Mouse (Mus musculus) right cerebral cortex, postnatal 14 days (tissue): Measurements from ENCODE around the gene Teddm1a.
"Not testable (repeated sequence)": the region's sequence is repeated elsewhere in the genome, so short reads cannot be mapped to it uniquely, and the experiment has no call there.

Experiments used
- DNase-seq: peaks from one replicate; pipeline ENCODE4 v3.0.0; 2022

Gene Teddm1a

DNA sequence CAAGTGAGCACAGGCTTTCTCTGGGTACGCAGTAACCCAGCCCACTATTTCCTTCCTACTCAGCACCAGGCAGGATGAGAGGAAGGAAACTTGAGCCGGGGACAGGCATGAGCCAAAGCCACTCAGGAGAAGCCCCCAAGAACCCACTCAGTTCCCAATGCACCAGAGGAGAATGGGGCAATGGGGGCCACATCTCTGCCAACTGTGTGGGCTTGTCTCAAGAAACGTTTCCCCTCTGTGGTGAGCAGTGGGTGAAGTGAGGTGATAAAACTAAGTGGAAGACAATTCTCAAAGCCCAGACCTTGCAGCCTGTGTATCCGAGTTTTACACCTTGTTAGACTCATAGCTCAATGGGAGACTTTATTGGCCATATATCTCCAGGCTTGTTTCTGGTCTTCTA, at the start of gene Teddm1a:
TSS of gene Teddm1a (plus strand) at position 301 of the 400 bp plus-strand sequence.
- no peak for DNase-seq

GRCm38 (mm10) chr1:153842121-153842740, 49.3 kb upstream of the Teddm1a start:
- DNase-seq = no peak

GRCm38 (mm10) chr1:153844042-153844441, 47.5 kb upstream of the Teddm1a start, which contains the start of gene Rgsl1:
Rgsl1 (minus strand) TSS chr1:153844142.
- DNase-seq = no peak

GRCm38 (mm10) chr1:153846420-153846819, 45.1 kb upstream of the Teddm1a start:
- no peak for DNase-seq

DNA sequence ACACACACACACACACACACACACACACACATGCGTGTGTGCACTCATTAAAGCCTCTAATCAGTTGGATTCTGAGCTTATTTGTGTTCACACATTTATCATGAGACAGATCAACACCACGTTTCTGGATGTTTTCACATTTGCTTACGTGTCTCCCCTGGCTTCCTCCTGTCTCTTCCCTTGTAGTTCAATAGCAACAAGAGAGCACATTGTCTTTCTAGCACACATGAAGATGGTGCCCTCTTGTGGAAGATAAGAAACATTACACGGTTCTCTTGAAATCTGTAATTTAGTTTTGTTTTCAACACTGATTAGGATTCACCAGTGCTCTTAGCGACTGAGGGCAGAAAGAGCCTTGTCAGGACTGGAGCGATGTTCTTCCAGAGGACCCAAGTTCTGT, 44.7 kb upstream of the Teddm1a start:
- DNase-seq = no peak

- not testable (repeated sequence) for DNase-seq
Measured at GRCm38 (mm10) chr1:153852696-153853095, 38.8 kb upstream of the Teddm1a start.

GRCm38 (mm10) chr1:153855946-153856345, 35.6 kb upstream of the Teddm1a start:
- DNase-seq = no peak

DNA sequence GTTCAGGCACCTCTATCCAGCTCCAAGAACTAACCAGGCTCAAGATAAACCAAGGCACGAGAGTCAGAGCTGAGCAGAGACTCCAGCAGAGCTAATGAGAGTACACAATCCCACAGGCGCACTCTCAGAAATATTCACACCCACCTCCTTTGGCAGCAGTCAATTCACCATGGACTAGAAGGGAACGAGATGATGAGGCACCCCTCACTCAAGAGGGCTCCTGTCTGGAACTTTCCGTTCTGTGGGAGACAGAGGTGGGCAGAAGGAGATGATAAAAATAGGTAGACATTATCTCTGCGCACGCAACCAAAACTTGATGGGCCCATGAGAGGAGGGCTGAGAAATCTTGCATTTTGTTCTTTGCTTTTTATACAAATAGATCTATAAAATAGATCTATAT, 17.5 kb upstream of the Teddm1a start, which contains the start of gene Teddm1b:
TSS of gene Teddm1b (plus strand) at position 301 of the 400 bp plus-strand sequence.
- DNase-seq = no peak

- not testable (repeated sequence) for DNase-seq
Measured at GRCm38 (mm10) chr1:153880391-153880790, 11.2 kb upstream of the Teddm1a start.

DNA sequence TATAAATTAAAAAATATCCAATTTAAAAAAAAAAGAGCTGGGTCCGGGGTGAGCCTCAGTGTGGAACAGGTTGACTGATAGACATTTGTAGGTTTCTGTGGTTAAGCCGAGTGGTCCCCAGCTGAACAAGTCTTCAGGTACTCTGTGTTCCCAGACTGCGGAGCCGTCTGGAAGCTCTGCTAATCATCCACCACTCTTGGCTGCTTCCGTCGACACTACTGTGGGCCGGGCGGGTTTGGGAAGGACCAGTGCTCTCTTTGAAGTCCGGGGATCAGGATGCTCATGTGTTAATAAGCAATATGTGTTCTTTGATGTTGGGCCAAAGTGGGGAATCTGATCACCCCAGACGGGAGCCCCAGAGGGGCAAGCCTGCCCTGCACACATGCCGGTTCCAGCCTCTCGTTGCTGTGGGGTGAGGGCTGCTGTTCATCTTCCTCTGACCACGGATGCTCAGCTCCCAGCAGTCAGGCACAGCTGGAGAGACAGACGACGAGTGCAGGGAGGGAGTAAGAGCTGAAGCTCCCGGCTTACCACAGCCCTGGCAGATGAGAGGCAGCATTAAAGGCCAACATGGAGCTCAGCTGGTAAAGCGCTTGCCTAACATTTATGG, 5.4 kb upstream of the Teddm1a start:
- no peak for DNase-seq

DNA sequence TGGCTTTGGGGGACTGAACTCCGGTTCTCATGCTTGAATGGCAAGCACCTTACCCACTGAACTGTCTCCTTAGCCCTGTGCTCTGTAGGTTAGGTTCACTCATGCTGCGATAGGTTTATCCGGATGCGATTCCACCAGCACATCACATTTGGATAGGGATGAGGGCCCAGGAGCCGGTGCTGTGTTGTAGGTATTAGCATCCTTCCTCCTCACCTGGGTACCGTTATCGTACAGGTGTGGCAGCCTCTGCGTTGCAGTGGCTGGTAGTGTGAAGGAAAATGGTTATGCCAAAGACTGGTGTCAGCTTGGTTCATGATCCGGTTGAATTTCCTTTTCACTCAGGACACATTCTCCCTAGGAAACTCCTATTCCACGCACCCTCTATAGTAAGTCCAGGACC, 1.4 kb upstream of the Teddm1a start:
- no peak for DNase-seq

DNA sequence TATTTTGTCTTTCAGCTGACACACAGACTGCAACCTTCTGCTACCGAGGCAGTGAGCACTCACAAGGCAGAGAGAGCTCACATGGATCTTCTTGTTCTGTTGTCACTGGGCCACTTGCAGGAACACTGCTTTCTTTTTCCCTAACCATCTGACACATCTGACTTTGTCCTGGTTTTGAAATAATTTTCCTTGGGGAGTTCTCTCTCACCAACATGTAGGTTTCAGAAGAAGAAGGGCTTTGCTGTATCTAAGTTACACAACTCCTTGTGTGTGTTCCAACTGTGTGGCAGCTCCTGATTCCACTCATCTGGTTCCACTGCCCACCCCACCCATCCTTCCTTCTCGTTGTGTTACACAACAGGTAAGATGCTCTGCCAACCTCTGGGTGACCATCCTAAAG, 2.2 kb downstream of the Teddm1a start:
- DNase-seq = no peak

DNA sequence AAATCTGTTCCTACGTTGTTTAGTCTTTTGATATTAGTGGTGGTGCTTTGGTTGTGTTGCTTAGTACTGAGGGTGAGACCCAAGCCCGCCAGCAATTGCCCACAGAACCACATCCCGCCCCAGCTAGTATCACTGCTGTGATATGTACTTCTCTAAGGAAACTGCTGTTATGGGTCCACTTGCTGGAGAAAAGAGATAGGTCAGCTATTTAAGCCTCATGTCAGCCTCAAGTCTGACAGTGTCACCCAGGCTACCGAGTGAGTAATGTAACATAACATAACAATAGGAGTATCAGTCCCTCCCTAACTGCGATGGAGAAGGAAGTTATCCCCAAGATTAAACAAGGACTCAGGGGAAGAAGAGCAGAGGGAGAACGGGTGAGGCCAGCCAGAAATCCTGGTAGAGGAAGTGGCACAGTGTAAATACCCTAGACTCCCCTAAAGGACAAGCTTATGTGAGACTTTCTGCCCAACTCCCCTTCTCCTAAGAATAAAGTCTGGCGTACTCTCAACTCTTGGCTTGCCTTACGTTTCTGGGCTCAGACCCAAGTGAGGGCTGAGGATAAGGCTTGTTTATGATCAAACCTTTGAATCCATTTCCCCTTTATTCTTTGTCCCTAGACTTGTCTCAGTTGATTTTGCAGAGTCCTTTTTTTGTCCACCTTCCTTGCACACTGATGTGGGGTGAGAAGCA, 2.8 kb downstream of the Teddm1a start:
- no peak for DNase-seq

- DNase-seq = peak; percentile 76
Measured at GRCm38 (mm10) chr1:153894979-153895378, 3.4 kb downstream of the Teddm1a start.

- no peak for DNase-seq
Measured at GRCm38 (mm10) chr1:153897196-153897595, 5.7 kb downstream of the Teddm1a start.

GRCm38 (mm10) chr1:153898989-153899730, 7.6 kb downstream of the Teddm1a start:
- no peak for DNase-seq

DNA sequence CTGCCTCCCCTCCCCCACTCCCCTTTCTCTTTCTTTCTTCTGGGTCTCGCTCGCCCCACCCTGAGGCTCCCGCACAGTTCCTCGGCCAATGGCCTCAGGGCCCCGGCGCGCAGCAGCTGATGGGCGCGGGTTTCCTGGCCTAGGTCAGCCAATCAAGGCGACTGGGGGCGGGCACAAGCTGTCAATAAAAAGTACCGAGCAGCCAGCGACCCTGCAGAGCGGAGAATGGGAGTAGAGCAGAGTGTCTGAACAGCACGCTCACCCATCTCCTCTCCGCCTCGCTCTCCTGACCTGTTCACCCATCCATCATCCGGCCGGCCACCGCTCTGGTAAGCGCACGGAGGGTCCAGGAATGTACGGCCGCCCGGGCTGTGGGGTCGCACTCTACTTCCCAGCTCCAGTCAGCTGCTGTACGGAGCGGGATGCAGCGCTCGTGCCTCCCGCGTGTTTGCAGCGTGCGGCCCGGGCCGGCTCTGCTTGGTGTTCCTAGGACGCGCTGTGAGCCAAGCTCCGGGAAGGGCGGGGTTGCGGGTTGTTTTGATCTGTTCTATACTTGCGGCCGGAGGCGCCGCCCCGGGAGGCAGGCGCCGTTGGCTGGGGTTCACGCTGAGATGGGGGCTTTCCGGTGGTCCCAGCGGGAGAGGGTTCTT, 8.3 kb downstream of the Teddm1a start, which contains the start of the genes Glul and Teddm2:
TSS of gene Glul (plus strand) at position 214 of the 650 bp plus-strand sequence.
TSS of gene Teddm2 (minus strand) at position 498 of the 650 bp plus-strand sequence.
- DNase-seq = peak; percentile 91

- DNase-seq = no peak
Measured at GRCm38 (mm10) chr1:153900381-153900780, 8.8 kb downstream of the Teddm1a start.

DNA sequence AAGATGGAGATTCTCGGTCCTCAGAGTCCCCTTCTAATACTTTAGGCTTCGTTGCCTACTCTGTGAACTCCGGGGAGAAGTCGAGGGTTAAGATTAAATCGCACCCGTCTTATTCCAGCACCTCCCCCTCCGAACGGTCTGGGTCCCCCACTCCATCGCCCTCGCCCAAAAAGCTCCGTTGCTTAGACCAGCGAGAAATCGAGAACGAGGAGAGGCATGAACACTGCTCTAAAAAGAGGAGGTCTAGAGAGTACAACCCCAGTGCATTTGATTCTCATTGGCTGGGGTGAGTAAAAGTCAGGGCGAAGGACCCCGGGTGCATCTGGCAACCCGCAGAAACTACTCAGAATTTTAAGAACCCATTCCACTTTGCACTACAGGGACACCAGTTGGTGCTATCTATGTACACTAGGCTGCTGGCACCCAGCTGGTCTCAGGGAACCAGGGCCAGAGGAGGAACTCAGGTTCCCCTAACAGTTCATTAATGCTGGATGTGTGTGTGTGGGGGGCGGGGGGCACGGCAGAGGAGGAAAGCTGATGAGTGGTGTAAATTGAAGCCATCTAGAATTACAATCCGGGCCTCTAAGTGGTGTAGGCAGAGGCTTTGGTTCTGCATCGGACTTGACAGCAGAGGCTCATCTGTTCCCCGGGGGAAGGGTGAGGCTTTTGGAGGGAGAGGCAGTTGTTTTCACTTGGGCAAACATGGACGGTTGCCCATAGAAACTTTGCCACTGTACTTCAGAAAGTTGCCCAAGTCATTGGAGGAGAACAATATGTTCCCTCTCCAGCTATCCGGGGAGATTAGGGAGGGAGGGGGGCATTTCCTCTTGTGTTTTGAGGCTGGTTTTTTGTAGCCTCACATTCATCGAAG, 9.6 kb downstream of the Teddm1a start:
- DNase-seq = no peak

GRCm38 (mm10) chr1:153903006-153903405, 11.5 kb downstream of the Teddm1a start:
- DNase-seq = no peak

DNA sequence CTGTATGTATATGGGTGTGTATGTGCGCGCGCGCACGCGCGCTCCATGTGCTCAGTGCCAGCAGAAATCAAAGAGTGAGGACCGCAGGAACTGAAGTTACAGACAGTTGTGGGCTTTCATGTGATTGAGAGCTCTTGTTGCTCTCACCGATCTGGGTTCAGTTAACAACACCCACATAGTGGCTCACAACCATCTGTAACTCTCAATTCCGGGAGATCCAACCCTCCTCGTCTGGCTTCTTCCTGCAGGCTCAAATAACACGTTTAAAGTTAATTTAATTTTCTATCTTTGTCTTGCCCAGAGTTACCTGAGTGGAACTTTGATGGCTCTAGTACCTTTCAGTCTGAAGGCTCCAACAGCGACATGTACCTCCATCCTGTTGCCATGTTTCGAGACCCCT, 12.7 kb downstream of the Teddm1a start:
- no peak for DNase-seq

DNA sequence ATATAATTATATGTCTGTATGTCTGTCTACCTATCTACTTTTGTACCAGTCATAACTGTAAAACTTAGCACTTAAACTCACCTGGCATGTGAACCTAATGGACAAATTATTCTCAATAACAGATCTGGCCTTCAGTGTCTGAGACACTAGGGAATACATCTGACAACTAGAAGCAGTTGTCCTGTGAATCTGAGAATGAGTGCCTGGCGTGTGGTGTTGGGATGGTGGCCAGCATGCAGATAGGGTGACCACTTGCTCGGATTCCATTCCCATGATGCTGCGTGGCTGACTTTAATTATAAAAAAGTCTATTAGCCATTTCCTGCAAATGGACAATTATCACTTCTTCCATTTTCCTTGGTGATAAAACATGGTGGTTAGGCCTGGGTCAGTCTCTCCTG, 14.3 kb downstream of the Teddm1a start:
- DNase-seq = no peak
